Mouse (Mus musculus): ENCODE measurements around the gene Ogfod3. TPM values are rescaled to one million over a fixed set of nuclear protein-coding genes. Genes with fewer than 3 reads are reported as not detected.
A peak's percentile ranks its signal among the peaks of the same experiment; 100 is the strongest.

Gene Ogfod3
- polyA plus RNA-seq, 1 experiment from 2014 or later, result 24.5 TPM

- Histone ChIP-seq H3K4me3 (ENCODE audit: low read length) (no peak overlapping the region), H3K4me2 (ENCODE audit: low read depth, low read length) (no peak overlapping the region), H3K9me3 (ENCODE audit: control insufficient read depth, low read length) (no peaks in the 10 kb centered on the region), H3K27me3 (ENCODE audit: control insufficient read depth, insufficient read depth, low read depth, low read length) (no peaks in the 10 kb centered on the region), H3K36me3 (ENCODE audit: control insufficient read depth, insufficient read depth, low read length) (no peaks in the 10 kb centered on the region), H3K9ac (ENCODE audit: low read length) (no peak overlapping the region), H3K27ac (ENCODE audit: low read length) (no peak overlapping the region), H3K4me1 (replicated peaks; ENCODE audit: control insufficient read depth, insufficient read depth, low read length) (peaks cover 4% of the 10 kb centered on the region; the same call in 1 of the 2 replicates)
- WGBS, result 28% methylated on average over 6 of the region's 6 CpGs
- no peak for ATAC-seq (ENCODE audit: low read depth)
Measured at GRCm38 (mm10) chr11:121138732-121139131, 65.8 kb downstream of the Ogfod3 start.

DNA sequence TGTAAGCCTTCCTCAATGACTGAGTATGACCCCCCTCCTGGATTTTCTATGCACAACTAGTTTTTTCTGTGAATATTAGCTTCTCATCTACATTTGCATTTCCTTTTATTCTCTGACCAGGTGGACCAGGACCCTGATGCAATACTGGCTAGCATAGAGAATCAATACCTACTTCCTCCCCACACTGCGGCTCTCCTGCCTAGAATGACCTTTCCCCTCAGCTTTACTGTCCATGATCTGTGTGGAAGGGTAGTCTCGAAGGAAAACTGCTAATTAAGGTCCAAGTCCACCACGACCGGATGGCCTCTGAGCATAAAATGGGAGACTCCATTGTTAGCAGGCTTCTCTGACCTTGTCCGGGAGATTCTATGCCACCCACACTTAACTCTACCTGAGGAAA is 66.8 kb downstream of the Ogfod3 start:
- Histone ChIP-seq H3K27me3 (ENCODE audit: control insufficient read depth, insufficient read depth, low read depth, low read length) (no peaks in the 10 kb centered on the region), H3K4me1 (replicated peaks; ENCODE audit: control insufficient read depth, insufficient read depth, low read length) (0 out of 2 replicates have a peak, but pooled peaks cover 4% of the 10 kb centered on the region), H3K4me3 (ENCODE audit: low read length) (no peak overlapping the region), H3K4me2 (ENCODE audit: low read depth, low read length) (no peak overlapping the region), H3K9ac (ENCODE audit: low read length) (no peak overlapping the region), H3K27ac (ENCODE audit: low read length) (no peak overlapping the region), H3K36me3 (ENCODE audit: control insufficient read depth, insufficient read depth, low read length) (no peaks in the 10 kb centered on the region), H3K9me3 (ENCODE audit: control insufficient read depth, low read length) (no peaks in the 10 kb centered on the region)
- ATAC-seq (ENCODE audit: low read depth), result no peak
- 89% methylated on average over 5 of the region's 5 CpGs for WGBS

DNA sequence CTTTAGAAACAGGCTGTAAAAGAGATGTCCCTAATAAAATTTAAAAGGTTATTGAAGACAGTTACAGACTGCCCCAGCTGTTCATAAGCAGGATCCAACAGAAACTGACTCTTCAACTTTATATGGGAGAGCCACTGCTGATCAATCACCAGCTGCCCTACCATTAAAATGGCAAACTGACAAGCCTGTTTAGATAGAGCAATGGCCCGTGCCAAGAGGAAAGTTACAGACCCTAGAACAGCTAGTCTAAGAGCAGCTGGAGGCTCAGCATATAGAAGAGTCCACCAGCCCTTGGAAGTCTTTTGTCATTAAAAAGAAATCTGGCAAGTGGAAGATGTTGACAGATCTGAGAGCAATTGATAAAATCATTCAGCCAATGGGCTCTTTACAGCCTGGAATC is 69.9 kb downstream of the Ogfod3 start:
- 0 out of 2 replicates have a peak, but pooled peaks cover 4% of the 10 kb centered on the region for H3K4me1 ChIP-seq (replicated peaks; ENCODE audit: control insufficient read depth, insufficient read depth, low read length)
- no peaks in the 10 kb centered on the region for H3K36me3 ChIP-seq (ENCODE audit: control insufficient read depth, insufficient read depth, low read length)
- ATAC-seq (ENCODE audit: low read depth), result peak; percentile 76
- H3K9ac ChIP-seq (ENCODE audit: low read length), result no peak overlapping the region
- H3K4me2 ChIP-seq (ENCODE audit: low read depth, low read length), result no peak overlapping the region
- H3K27ac ChIP-seq (ENCODE audit: low read length), result no peak overlapping the region
- H3K27me3 ChIP-seq (ENCODE audit: control insufficient read depth, insufficient read depth, low read depth, low read length), result no peaks in the 10 kb centered on the region
- H3K9me3 ChIP-seq (ENCODE audit: control insufficient read depth, low read length), result no peaks in the 10 kb centered on the region
- no peak overlapping the region for H3K4me3 ChIP-seq (ENCODE audit: low read length)
- WGBS, result 22% methylated on average over 1 of the region's 1 CpGs

GRCm38 (mm10) chr11:121129616-121130015 is 74.9 kb downstream of the Ogfod3 start:
- no peak overlapping the region for H3K27ac ChIP-seq (ENCODE audit: low read length)
- H3K27me3 ChIP-seq (ENCODE audit: control insufficient read depth, insufficient read depth, low read depth, low read length), result no peaks in the 10 kb centered on the region
- WGBS, result 43% methylated on average over 1 of the region's 1 CpGs
- ATAC-seq (ENCODE audit: low read depth), result no peak
- H3K9me3 ChIP-seq (ENCODE audit: control insufficient read depth, low read length), result no peaks in the 10 kb centered on the region
- no peak overlapping the region for H3K9ac ChIP-seq (ENCODE audit: low read length)
- H3K4me1 ChIP-seq (replicated peaks; ENCODE audit: control insufficient read depth, insufficient read depth, low read length), result no peaks in the 10 kb centered on the region
- no peak overlapping the region for H3K4me2 ChIP-seq (ENCODE audit: low read depth, low read length)
- no peaks in the 10 kb centered on the region for H3K36me3 ChIP-seq (ENCODE audit: control insufficient read depth, insufficient read depth, low read length)
- H3K4me3 ChIP-seq (ENCODE audit: low read length), result no peak overlapping the region

Other genes with a start within 250 kb of the Ogfod3 start
- gene Csnk1d, start 213.4 kb downstream of the Ogfod3 start, polyA plus RNA-seq (2015; fragmentation: Nextera tagmentation; extraction: Ambion mirVana), result 120 and 121 TPM in 2 replicates
- gene Cd7, start 165.3 kb downstream of the Ogfod3 start, polyA plus RNA-seq (2015; fragmentation: Nextera tagmentation; extraction: Ambion mirVana), result 1.3 and 1.8 TPM in 2 replicates
- 0.15 and 0.78 TPM in 2 replicates for gene Sectm1b, start 141.1 kb downstream of the Ogfod3 start, polyA plus RNA-seq (2015; fragmentation: Nextera tagmentation; extraction: Ambion mirVana)
- 0.58 TPM in 1 of 2 replicates, not detected in the other for gene Sectm1a, start 123.5 kb downstream of the Ogfod3 start, polyA plus RNA-seq (2015; fragmentation: Nextera tagmentation; extraction: Ambion mirVana)
- not detected in 2 replicates for gene Tex19.2, start 86.0 kb downstream of the Ogfod3 start, polyA plus RNA-seq (2015; fragmentation: Nextera tagmentation; extraction: Ambion mirVana)
- gene Tex19.1, start 58.6 kb downstream of the Ogfod3 start, polyA plus RNA-seq (2015; fragmentation: Nextera tagmentation; extraction: Ambion mirVana), result not detected in 2 replicates
- not detected in 2 replicates for gene Uts2r, start 44.4 kb downstream of the Ogfod3 start, polyA plus RNA-seq (2015; fragmentation: Nextera tagmentation; extraction: Ambion mirVana)
- gene Hexdc, start 278 bp downstream of the Ogfod3 start, polyA plus RNA-seq (2015; fragmentation: Nextera tagmentation; extraction: Ambion mirVana), result 7.1 and 8.9 TPM in 2 replicates
- 37.4 and 42.5 TPM in 2 replicates for gene Cybc1, start 24.6 kb upstream of the Ogfod3 start, polyA plus RNA-seq (2015; fragmentation: Nextera tagmentation; extraction: Ambion mirVana)
- 53.6 and 55.8 TPM in 2 replicates for gene Narf, start 32.5 kb upstream of the Ogfod3 start, polyA plus RNA-seq (2015; fragmentation: Nextera tagmentation; extraction: Ambion mirVana)
- 6.2 and 6.5 TPM in 2 replicates for gene Foxk2, start 55.3 kb upstream of the Ogfod3 start, polyA plus RNA-seq (2015; fragmentation: Nextera tagmentation; extraction: Ambion mirVana)
- gene Wdr45b, start 149.7 kb upstream of the Ogfod3 start, polyA plus RNA-seq (2015; fragmentation: Nextera tagmentation; extraction: Ambion mirVana), result 94.8 and 98.7 TPM in 2 replicates
- 6.0 and 7.1 TPM in 2 replicates for gene Rab40b, start 183.5 kb upstream of the Ogfod3 start, polyA plus RNA-seq (2015; fragmentation: Nextera tagmentation; extraction: Ambion mirVana)
- 6.7 and 9.3 TPM in 2 replicates for gene Fn3krp, start 216.7 kb upstream of the Ogfod3 start, polyA plus RNA-seq (2015; fragmentation: Nextera tagmentation; extraction: Ambion mirVana)
- 0.60 and 1.3 TPM in 2 replicates for gene Fn3k, start 230.2 kb upstream of the Ogfod3 start, polyA plus RNA-seq (2015; fragmentation: Nextera tagmentation; extraction: Ambion mirVana)
- gene Tbcd, start 247.2 kb upstream of the Ogfod3 start, polyA plus RNA-seq (2015; fragmentation: Nextera tagmentation; extraction: Ambion mirVana), result 31.6 and 35.6 TPM in 2 replicates

Data from lung, embryonic 16.5 days (tissue).